Mouse (Mus musculus): ENCODE data around the gene Pdzrn4. TPM values are rescaled to one million over a fixed set of nuclear protein-coding genes. Genes with fewer than 3 reads are reported as not detected.

Gene Pdzrn4
- polyA plus RNA-seq, 1 experiment from 2014 or later, result 1.5 TPM

DNA sequence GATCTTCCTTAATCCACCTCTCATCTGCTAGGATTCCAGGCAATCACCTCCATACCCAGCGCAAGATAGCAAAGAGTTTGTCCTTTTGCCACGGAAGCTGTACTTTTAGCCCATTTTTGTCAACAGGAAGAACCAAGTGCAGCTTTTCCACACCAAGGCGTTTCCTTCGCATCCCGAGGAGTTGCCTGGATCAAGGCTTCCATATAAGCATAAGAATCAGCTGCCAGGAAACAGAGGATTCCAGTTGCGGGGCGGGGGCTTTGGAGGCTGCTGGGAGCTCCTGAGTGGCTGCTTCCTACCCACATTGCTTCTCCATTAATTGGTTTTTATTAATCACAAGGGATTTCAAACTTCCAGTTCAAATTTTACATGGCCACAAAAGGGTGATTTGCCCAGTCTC lies 125.0 kb downstream of the Pdzrn4 start:
- Histone ChIP-seq H3K27me3 (ENCODE audit: control insufficient read depth, insufficient read depth, low read depth, low read length) (no peaks in the 10 kb centered on the region; the same call in 1 of the 2 replicates), H3K4me2 (ENCODE audit: low read depth, low read length) (peak overlapping the region; percentile 2; the same call in 1 of the 2 replicates), H3K9ac (ENCODE audit: low read length) (no peak overlapping the region), H3K9me3 (ENCODE audit: control insufficient read depth, low read length) (no peaks in the 10 kb centered on the region), H3K36me3 (ENCODE audit: control insufficient read depth, insufficient read depth, low read length) (no peaks in the 10 kb centered on the region), H3K4me1 (replicated peaks; ENCODE audit: control insufficient read depth, insufficient read depth, low read length) (no peaks in the 10 kb centered on the region), H3K4me3 (ENCODE audit: low read length) (0 out of 2 replicates have a peak overlapping the region, but pooled peaks have one; percentile 1), H3K27ac (ENCODE audit: low read length) (no peak overlapping the region)
- ATAC-seq (ENCODE audit: low read depth), result no peak
- 11% methylated on average over 7 of the region's 7 CpGs for WGBS

DNA sequence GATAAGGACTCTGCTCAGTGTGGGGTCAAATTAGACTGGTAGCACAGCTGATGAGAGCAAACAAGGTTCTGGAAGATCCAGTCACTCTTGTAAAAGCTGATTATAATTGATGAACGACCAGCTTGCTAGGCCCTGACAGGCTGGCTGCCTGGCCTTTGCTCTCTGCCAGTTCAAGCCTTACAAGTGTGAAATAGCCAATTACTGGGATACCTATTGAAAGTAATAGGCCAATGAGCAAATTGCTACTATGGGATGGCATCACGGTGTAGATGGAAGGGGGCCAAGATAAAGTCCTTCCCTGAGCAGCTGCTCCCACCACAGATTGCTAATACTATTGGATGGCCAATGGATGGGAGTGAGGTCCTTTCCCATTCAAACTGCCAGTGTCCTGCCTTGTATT lies 128.2 kb downstream of the Pdzrn4 start:
- Histone ChIP-seq H3K9ac (ENCODE audit: low read length) (no peak overlapping the region), H3K27me3 (ENCODE audit: control insufficient read depth, insufficient read depth, low read depth, low read length) (no peaks in the 10 kb centered on the region; the same call in 1 of the 2 replicates), H3K4me3 (ENCODE audit: low read length) (no peak overlapping the region), H3K4me1 (replicated peaks; ENCODE audit: control insufficient read depth, insufficient read depth, low read length) (no peaks in the 10 kb centered on the region), H3K9me3 (ENCODE audit: control insufficient read depth, low read length) (no peaks in the 10 kb centered on the region), H3K36me3 (ENCODE audit: control insufficient read depth, insufficient read depth, low read length) (no peaks in the 10 kb centered on the region), H3K27ac (ENCODE audit: low read length) (no peak overlapping the region), H3K4me2 (ENCODE audit: low read depth, low read length) (no peak overlapping the region)
- WGBS, result 6% methylated on average over 2 of the region's 2 CpGs
- ATAC-seq (ENCODE audit: low read depth), result no peak

DNA sequence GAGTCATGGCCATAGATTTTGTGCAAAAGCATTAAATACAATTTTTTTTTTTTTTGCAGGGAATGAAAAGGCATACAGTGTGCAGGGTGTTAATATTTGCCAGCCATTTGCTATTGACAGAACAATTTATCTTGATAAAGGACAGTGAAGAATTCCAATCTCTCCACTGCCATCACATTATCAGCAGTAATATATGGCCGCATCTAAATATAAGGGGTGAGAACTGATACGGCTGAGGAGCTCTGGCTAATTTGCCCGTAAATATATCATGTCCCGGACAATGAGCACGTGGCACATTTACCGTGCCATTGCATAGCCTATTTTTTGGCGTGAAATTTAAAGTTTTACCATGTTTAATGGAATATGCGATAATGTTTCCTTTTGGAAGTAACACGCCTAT lies 128.7 kb downstream of the Pdzrn4 start:
- Histone ChIP-seq H3K36me3 (ENCODE audit: control insufficient read depth, insufficient read depth, low read length) (no peaks in the 10 kb centered on the region), H3K9ac (ENCODE audit: low read length) (no peak overlapping the region), H3K27ac (ENCODE audit: low read length) (no peak overlapping the region), H3K9me3 (ENCODE audit: control insufficient read depth, low read length) (no peaks in the 10 kb centered on the region), H3K4me2 (ENCODE audit: low read depth, low read length) (no peak overlapping the region), H3K4me1 (replicated peaks; ENCODE audit: control insufficient read depth, insufficient read depth, low read length) (no peaks in the 10 kb centered on the region), H3K27me3 (ENCODE audit: control insufficient read depth, insufficient read depth, low read depth, low read length) (no peaks in the 10 kb centered on the region; the same call in 1 of the 2 replicates), H3K4me3 (ENCODE audit: low read length) (no peak overlapping the region)
- no peak for ATAC-seq (ENCODE audit: low read depth)
- 63% methylated on average over 9 of the region's 9 CpGs for WGBS

GRCm38 (mm10) chr15:92526731-92527130 lies 130.1 kb downstream of the Pdzrn4 start:
- ATAC-seq (ENCODE audit: low read depth), result no peak
- H3K9me3 ChIP-seq (ENCODE audit: control insufficient read depth, low read length), result no peaks in the 10 kb centered on the region
- H3K27ac ChIP-seq (ENCODE audit: low read length), result no peak overlapping the region
- H3K36me3 ChIP-seq (ENCODE audit: control insufficient read depth, insufficient read depth, low read length), result no peaks in the 10 kb centered on the region
- H3K4me2 ChIP-seq (ENCODE audit: low read depth, low read length), result no peak overlapping the region
- H3K4me1 ChIP-seq (replicated peaks; ENCODE audit: control insufficient read depth, insufficient read depth, low read length), result no peaks in the 10 kb centered on the region
- H3K9ac ChIP-seq (ENCODE audit: low read length), result no peak overlapping the region
- no peaks in the 10 kb centered on the region; the same call in 1 of the 2 replicates for H3K27me3 ChIP-seq (ENCODE audit: control insufficient read depth, insufficient read depth, low read depth, low read length)
- no peak overlapping the region for H3K4me3 ChIP-seq (ENCODE audit: low read length)
- WGBS, result 67% methylated on average over 4 of the region's 4 CpGs

DNA sequence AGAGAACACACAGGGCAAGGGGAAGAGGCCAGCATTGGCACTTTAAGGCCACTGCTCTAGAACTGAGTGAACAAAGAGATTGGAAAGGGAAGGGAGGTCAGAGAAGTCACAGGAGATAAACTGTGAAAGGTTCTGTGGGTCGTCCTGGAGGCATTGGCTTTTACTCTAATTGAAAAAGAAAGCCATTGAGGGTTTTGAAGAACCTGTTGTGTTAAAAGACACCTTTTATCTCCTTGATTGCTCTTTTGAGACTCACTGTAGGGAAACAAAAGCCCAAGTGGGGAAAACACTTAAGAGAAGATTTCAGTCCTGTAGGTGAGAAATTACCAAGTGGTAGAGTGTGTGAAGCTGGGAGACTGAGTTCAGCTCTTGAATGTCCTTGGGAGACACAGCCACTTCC lies 146.6 kb downstream of the Pdzrn4 start:
- Histone ChIP-seq H3K36me3 (ENCODE audit: control insufficient read depth, insufficient read depth, low read length) (no peaks in the 10 kb centered on the region), H3K27ac (ENCODE audit: low read length) (no peak overlapping the region), H3K4me3 (ENCODE audit: low read length) (no peak overlapping the region), H3K27me3 (ENCODE audit: control insufficient read depth, insufficient read depth, low read depth, low read length) (no peaks in the 10 kb centered on the region), H3K9ac (ENCODE audit: low read length) (no peak overlapping the region), H3K4me2 (ENCODE audit: low read depth, low read length) (no peak overlapping the region), H3K4me1 (replicated peaks; ENCODE audit: control insufficient read depth, insufficient read depth, low read length) (no peaks in the 10 kb centered on the region), H3K9me3 (ENCODE audit: control insufficient read depth, low read length) (no peaks in the 10 kb centered on the region)
- no peak for ATAC-seq (ENCODE audit: low read depth)
- WGBS, result 8% methylated on average over 1 of the region's 1 CpGs

GRCm38 (mm10) chr15:92547294-92547911 lies 150.7 kb downstream of the Pdzrn4 start:
- H3K9me3 ChIP-seq (ENCODE audit: control insufficient read depth, low read length), result no peaks in the 10 kb centered on the region
- H3K9ac ChIP-seq (ENCODE audit: low read length), result no peak overlapping the region
- WGBS, result 64% methylated on average over 9 of the region's 9 CpGs
- no peak for ATAC-seq (ENCODE audit: low read depth)
- no peaks in the 10 kb centered on the region for H3K36me3 ChIP-seq (ENCODE audit: control insufficient read depth, insufficient read depth, low read length)
- no peak overlapping the region for H3K4me3 ChIP-seq (ENCODE audit: low read length)
- no peaks in the 10 kb centered on the region for H3K27me3 ChIP-seq (ENCODE audit: control insufficient read depth, insufficient read depth, low read depth, low read length)
- H3K4me1 ChIP-seq (replicated peaks; ENCODE audit: control insufficient read depth, insufficient read depth, low read length), result no peaks in the 10 kb centered on the region
- no peak overlapping the region for H3K4me2 ChIP-seq (ENCODE audit: low read depth, low read length)
- no peak overlapping the region for H3K27ac ChIP-seq (ENCODE audit: low read length)

GRCm38 (mm10) chr15:92555012-92555574 lies 158.4 kb downstream of the Pdzrn4 start:
- WGBS, result 36% methylated on average over 7 of the region's 7 CpGs
- Histone ChIP-seq H3K4me1 (replicated peaks; ENCODE audit: control insufficient read depth, insufficient read depth, low read length) (peaks cover 5% of the 10 kb centered on the region), H3K27ac (ENCODE audit: low read length) (no peak overlapping the region), H3K9me3 (ENCODE audit: control insufficient read depth, low read length) (no peaks in the 10 kb centered on the region), H3K36me3 (ENCODE audit: control insufficient read depth, insufficient read depth, low read length) (no peaks in the 10 kb centered on the region), H3K27me3 (ENCODE audit: control insufficient read depth, insufficient read depth, low read depth, low read length) (no peaks in the 10 kb centered on the region), H3K9ac (ENCODE audit: low read length) (no peak overlapping the region), H3K4me2 (ENCODE audit: low read depth, low read length) (no peak overlapping the region), H3K4me3 (ENCODE audit: low read length) (no peak overlapping the region)
- peak; percentile 31; the same call in 1 of the 2 replicates for ATAC-seq (ENCODE audit: low read depth)

GRCm38 (mm10) chr15:92555716-92556115 lies 159.0 kb downstream of the Pdzrn4 start:
- no peaks in the 10 kb centered on the region for H3K9me3 ChIP-seq (ENCODE audit: control insufficient read depth, low read length)
- no peak for ATAC-seq (ENCODE audit: low read depth)
- no peaks in the 10 kb centered on the region for H3K36me3 ChIP-seq (ENCODE audit: control insufficient read depth, insufficient read depth, low read length)
- no peak overlapping the region for H3K9ac ChIP-seq (ENCODE audit: low read length)
- no peak overlapping the region for H3K4me3 ChIP-seq (ENCODE audit: low read length)
- H3K27ac ChIP-seq (ENCODE audit: low read length), result no peak overlapping the region
- H3K4me2 ChIP-seq (ENCODE audit: low read depth, low read length), result no peak overlapping the region
- no peaks in the 10 kb centered on the region for H3K27me3 ChIP-seq (ENCODE audit: control insufficient read depth, insufficient read depth, low read depth, low read length)
- H3K4me1 ChIP-seq (replicated peaks; ENCODE audit: control insufficient read depth, insufficient read depth, low read length), result peaks cover 5% of the 10 kb centered on the region
- 23% methylated on average over 3 of the region's 3 CpGs for WGBS

DNA sequence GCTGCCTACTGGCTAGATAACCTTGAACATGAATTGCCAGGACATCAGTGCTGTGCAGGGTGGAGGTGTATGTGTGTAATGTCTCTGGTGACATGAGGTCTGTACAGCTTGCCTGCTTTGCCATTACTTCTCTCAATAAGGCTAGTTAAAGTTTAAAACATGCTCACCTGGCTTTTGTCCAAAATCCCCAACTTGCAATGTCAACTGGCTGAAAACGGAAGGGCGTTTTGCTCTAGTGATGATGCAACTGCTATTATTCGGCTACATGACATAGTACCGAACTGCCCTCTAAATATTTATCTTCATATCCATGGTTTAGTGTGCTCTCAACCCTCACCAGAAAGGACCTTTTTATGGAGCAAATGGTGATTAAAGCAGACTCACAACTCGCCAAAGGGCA lies 161.9 kb downstream of the Pdzrn4 start:
- no peaks in the 10 kb centered on the region for H3K27me3 ChIP-seq (ENCODE audit: control insufficient read depth, insufficient read depth, low read depth, low read length)
- H3K9me3 ChIP-seq (ENCODE audit: control insufficient read depth, low read length), result no peaks in the 10 kb centered on the region
- 50% methylated on average over 5 of the region's 5 CpGs for WGBS
- H3K4me1 ChIP-seq (replicated peaks; ENCODE audit: control insufficient read depth, insufficient read depth, low read length), result peaks cover 5% of the 10 kb centered on the region
- no peak overlapping the region for H3K4me3 ChIP-seq (ENCODE audit: low read length)
- H3K4me2 ChIP-seq (ENCODE audit: low read depth, low read length), result no peak overlapping the region
- H3K27ac ChIP-seq (ENCODE audit: low read length), result no peak overlapping the region
- H3K9ac ChIP-seq (ENCODE audit: low read length), result no peak overlapping the region
- no peaks in the 10 kb centered on the region for H3K36me3 ChIP-seq (ENCODE audit: control insufficient read depth, insufficient read depth, low read length)
- ATAC-seq (ENCODE audit: low read depth), result no peak

Measured in lung, embryonic 16.5 days (tissue).